Mouse (Mus musculus) common myeloid progenitor, adult 5-6 weeks (primary cell): ENCODE results near the gene Mmp8. TPM values are rescaled to one million over a fixed set of nuclear protein-coding genes. Genes with fewer than 3 reads are reported as not detected.
A peak's percentile ranks its signal among the peaks of the same experiment; 100 is the strongest.

ENCODE experiments used
- ATAC-seq: replicated peaks from 2 replicates; pipeline ENCODE4 v1.8.0; 2016; ENCODE audit warnings: low read depth, mild to moderate bottlenecking, moderate TSS enrichment, inconsistent platforms; ENCODE audit not compliant: poor library complexity, severe bottlenecking
- total RNA-seq: library from RNA; stranded (forward); fragments of 200-1000, 187-1606 nt; gene quantifications from 2 replicates; pipeline ENCODE4 v1.2.3, GENCODE M21; 2017

The Mmp8 gene
- total RNA-seq, 1 experiment from 2014 or later: 3.6 TPM

DNA sequence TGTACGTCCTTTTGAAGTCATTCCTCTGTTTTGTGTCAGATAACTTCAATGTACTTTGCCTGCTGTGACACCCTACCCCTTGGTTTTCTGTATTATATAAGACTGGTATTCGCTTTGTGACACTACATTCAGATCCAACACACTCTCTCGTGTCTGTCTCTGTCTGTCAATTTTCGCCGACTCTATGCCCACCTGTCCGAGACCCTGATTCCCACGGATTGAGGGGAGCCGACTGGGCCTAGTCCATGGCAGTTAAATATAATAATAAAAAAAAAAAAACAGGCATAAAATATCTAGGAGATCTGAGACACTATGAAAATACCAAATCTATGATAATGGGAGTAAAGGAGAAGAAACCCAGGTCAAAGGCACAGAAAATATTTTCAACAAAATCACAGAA, 31.8 kb downstream of the Mmp8 start:
- ATAC-seq: no peak

DNA sequence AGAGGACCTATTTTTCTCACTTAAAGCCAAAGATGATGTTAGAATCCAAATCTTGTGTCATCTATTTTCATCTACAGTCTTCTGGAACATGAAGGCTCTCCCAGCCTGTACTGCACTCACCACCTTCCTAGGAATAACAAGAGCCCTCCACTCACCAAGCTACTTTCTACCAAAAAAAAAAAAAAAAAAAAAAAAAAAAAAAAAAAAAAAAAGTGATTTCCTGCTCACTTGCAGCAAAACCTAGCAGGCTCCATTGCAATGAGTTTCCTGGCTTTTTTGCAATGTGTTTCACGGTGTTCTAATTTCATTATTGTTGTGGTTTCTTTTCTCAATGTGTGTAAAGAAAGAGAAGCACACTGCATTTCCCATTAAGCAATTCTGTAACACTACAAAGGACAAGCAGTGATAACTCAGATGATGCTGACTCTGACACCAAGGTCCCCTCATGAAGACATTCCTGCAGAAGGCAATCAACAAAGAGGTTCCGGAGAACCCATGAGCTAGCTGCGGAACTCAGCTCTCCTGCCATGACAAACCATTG, 35.1 kb downstream of the Mmp8 start:
- ATAC-seq: no peak; the same call in 1 of the 2 replicates

DNA sequence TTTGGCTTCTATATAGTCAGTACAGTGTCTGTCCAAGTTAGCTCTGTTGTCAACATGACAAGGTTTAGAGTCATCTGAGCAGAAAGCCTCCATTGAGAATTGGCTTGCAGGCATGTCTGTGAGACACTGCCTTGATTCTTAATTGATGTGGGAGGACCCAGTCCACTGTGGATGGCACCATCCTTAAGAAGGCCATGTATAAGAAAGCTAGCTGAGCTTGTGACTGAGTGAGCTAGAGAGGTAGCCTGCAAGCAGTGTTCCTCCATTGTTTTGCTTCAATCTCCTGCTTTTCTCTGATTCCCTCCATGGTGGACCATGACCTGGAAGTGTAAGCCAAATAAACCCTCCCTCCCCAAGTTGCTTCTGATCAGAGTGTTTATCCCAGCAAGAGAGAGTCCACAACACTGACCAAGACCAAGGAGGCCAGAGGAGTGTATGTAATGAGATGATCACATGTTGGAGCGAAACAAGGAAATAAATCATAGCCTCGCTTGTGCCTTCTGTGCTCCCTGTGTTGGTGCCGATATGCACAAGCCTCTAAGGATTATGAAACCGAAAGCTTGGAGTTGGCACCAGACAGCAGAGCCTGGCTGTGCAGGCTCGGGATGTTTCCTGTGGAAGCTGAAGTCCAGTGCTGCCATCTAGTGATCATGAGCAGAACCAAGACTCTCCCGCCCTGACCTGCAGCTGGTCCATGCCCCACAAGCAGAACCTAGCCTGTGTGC, 36.7 kb downstream of the Mmp8 start:
- ATAC-seq: peak; percentile 99

DNA sequence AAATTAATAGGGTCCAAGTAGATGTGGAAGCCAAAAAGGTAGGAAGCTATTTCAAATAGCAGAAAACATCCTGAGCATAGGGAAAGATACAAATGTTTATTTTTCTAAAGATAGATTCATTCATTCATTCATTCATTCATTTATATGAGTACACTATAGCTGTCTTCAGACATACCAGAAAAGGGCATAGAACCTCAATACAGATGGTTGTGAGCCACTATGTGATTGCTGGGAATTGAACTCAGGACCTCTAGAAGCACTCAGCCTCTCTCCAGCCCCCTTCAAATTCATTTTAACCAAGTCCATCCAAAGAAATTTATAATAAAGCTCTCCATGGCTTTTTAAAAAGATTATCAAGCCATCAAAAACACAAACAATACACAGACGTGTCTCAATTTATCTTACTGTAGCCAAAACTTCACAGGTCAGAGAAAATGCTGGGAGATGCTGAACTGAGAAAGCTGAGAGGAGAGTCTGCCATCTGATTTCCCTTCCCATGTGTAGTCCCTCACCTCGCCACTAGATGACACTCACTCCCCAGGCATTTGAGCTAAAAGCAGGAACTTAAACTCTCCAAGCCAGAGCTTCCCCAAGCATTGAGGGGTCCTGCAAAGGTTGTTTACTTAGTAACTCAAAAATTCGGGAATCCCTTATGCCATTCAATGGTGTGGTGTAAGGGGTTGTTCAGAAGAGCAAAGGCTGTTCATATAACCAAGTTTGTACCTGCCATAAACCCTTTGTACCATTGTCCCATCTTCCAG, 44.9 kb downstream of the Mmp8 start:
- ATAC-seq: peak; percentile 90

DNA sequence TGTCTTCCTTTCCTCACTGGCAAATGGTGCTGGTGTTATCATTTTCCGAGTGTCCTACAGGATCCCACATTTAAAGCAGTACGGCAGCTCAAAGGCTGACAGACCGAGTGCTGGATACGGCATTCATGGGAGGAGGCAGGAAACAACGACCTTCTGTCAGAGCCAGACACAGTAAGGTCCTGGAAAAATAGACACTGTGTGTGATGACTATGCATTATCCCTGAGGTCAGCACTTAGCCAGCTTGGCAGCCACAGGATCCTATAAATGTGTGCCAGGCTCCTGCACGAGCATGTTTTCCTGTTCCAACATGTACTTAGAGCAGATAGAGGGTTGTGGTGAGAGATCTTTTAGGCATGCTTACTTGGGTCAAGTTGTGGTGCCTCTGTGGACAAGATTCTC, 45.7 kb downstream of the Mmp8 start:
- ATAC-seq: peak; percentile 84

DNA sequence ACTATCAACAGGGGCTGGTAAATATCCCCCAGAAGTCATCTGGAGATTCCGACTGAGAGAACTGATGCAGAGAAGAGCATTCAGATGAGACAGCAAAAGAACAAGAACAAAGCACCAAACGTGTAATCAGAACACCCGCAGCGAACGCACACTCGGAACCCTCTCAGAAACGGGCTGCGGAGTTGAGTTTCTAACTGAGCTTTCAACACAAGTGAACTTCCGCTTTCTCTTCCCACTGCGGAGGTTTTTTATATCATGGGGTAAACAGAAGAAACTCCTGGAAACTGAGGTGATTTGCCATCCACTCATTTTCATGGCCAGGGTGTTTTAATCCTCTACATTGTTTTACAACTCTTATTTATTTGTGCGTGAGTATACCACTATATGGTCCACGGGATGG, 47.4 kb downstream of the Mmp8 start:
- no peak for ATAC-seq

Other genes with a start within 250 kb of the Mmp8 start
- not detected in 2 replicates for gene Mmp12, start 214.1 kb upstream of the Mmp8 start, total RNA-seq
- gene Mmp1b, start 170.4 kb upstream of the Mmp8 start, total RNA-seq: not detected in 2 replicates
- gene Mmp3, start 112.6 kb upstream of the Mmp8 start, total RNA-seq: not detected in 2 replicates
- gene Mmp10, start 56.1 kb upstream of the Mmp8 start, total RNA-seq: not detected in 2 replicates
- 0.18 TPM in 1 of 2 replicates, not detected in the other for gene Mmp27, start 12.9 kb downstream of the Mmp8 start, total RNA-seq
- gene Mmp20, start 69.8 kb downstream of the Mmp8 start, total RNA-seq: not detected in 2 replicates
- not detected in 2 replicates for gene Mmp7, start 133.6 kb downstream of the Mmp8 start, total RNA-seq
- gene Tmem123, start 205.6 kb downstream of the Mmp8 start, total RNA-seq: 172 and 173 TPM in 2 replicates